Mouse (Mus musculus) lung, adult 2 months (tissue): ENCODE data around the gene Mark3.

Source experiments
- CTCF ChIP-seq: fragments of 200-500 bp; IDR thresholded peaks from 2 replicates; pipeline ENCODE4 v1.5.1; 2011; ENCODE audit warnings: mild to moderate bottlenecking, low read length, control low read depth; ENCODE audit not compliant: insufficient read depth
- POLR2A ChIP-seq: fragments of 200-500 bp; IDR thresholded peaks from 2 replicates; pipeline ENCODE4 v1.6.1; 2011; ENCODE audit warnings: low read depth, mild to moderate bottlenecking, control low read depth, low read length, borderline replicate concordance; ENCODE audit errors: extremely low read depth

GRCm38 (mm10) chr12:111667421-111667820 lies 93.1 kb downstream of the Mark3 start:
- TF ChIP-seq CTCF (no peak), POLR2A (no peak)
